ENCODE assay signal across 8 mouse cellular contexts in genomic region chrX:99136431-99136966, GRCm38 (mm10). TPM values are rescaled to one million over a fixed set of nuclear protein-coding genes. Genes with fewer than 3 reads are reported as not detected.
A peak's percentile ranks its signal among the peaks of the same experiment; 100 is the strongest.
DNase-seq lines count a peak whose midpoint lies in the region; ATAC-seq lines count a peak whose summit lies in the region.

No protein-coding gene starts in this region.

- peak overlapping the region; percentile 73 for H3K9ac ChIP-seq in embryonic facial prominence, embryonic 15.5 days
- H3K9ac ChIP-seq in hindbrain, embryonic 12.5 days: peak overlapping the region; percentile 85
- H3K9ac ChIP-seq in liver, embryonic 13.5 days: peak overlapping the region; percentile 60
- peak overlapping the region; percentile 68 for H3K9ac ChIP-seq in neural tube, embryonic 15.5 days (replicated peaks)

- H3K4me1 ChIP-seq in embryonic facial prominence, embryonic 15.5 days: peaks cover 22% of the 10 kb centered on the region
- peaks cover 24% of the 10 kb centered on the region for H3K4me1 ChIP-seq in hindbrain, embryonic 12.5 days
- H3K4me1 ChIP-seq in liver, embryonic 13.5 days (replicated peaks): no peaks in the 10 kb centered on the region; the same call in 1 of the 2 replicates
- H3K4me1 ChIP-seq in neural tube, embryonic 15.5 days: peaks cover 31% of the 10 kb centered on the region

- intact Hi-C loops in left cerebral cortex, postnatal 4 days (cut with DNase I): loop anchor here (2.0 to 10.0 kb wide), 4 partner anchors 331 to 1348 kb away; no protein-coding TSS in a partner anchor

- DNase-seq in left cerebral cortex, postnatal 4 days: peak; percentile 37
- DNase-seq in left cerebral cortex, adult 11 months (ENCODE audit: low spot score): no peak
- DNase-seq in ZHBTc4 (ENCODE audit: low read depth, low spot score): peak; percentile 39
- DNase-seq in liver, embryonic 13.5 days: no peak

- peak overlapping the region; percentile 65 for H3K4me3 ChIP-seq in embryonic facial prominence, embryonic 15.5 days (replicated peaks)
- peak overlapping the region; percentile 68 for H3K4me3 ChIP-seq in hindbrain, embryonic 12.5 days
- H3K4me3 ChIP-seq in liver, embryonic 13.5 days (replicated peaks): peak overlapping the region; percentile 57
- H3K4me3 ChIP-seq in neural tube, embryonic 15.5 days (replicated peaks): peak overlapping the region; percentile 59

- ATAC-seq in embryonic facial prominence, embryonic 15.5 days (ENCODE audit: insufficient number of reproducible peaks, low FRiP score, low TSS enrichment, low read depth): no peak
- no peak for ATAC-seq in hindbrain, embryonic 12.5 days (ENCODE audit: low FRiP score)
- no peak for ATAC-seq in liver, embryonic 13.5 days (ENCODE audit: low read depth)
- peak; percentile 12 for ATAC-seq in neural tube, embryonic 15.5 days (ENCODE audit: low FRiP score)
- ATAC-seq in erythroid progenitor cell, adult 5-6 weeks (replicated peaks; ENCODE audit: low FRiP score, poor library complexity, severe bottlenecking): no peak

- peaks cover 4% of the 10 kb centered on the region; the same call in 1 of the 2 replicates for H3K27me3 ChIP-seq in embryonic facial prominence, embryonic 15.5 days
- peaks cover 42% of the 10 kb centered on the region for H3K27me3 ChIP-seq in hindbrain, embryonic 12.5 days
- peaks cover 51% of the 10 kb centered on the region for H3K27me3 ChIP-seq in liver, embryonic 13.5 days
- H3K27me3 ChIP-seq in neural tube, embryonic 15.5 days (replicated peaks): peaks cover 23% of the 10 kb centered on the region

- H3K36me3 ChIP-seq in embryonic facial prominence, embryonic 15.5 days: no peaks in the 10 kb centered on the region
- no peaks in the 10 kb centered on the region for H3K36me3 ChIP-seq in hindbrain, embryonic 12.5 days
- no peaks in the 10 kb centered on the region for H3K36me3 ChIP-seq in liver, embryonic 13.5 days
- no peaks in the 10 kb centered on the region for H3K36me3 ChIP-seq in neural tube, embryonic 15.5 days

- peak overlapping the region; percentile 88 for H3K27ac ChIP-seq in embryonic facial prominence, embryonic 15.5 days (replicated peaks)
- peak overlapping the region; percentile 83 for H3K27ac ChIP-seq in hindbrain, embryonic 12.5 days
- H3K27ac ChIP-seq in liver, embryonic 13.5 days: no peak overlapping the region
- H3K27ac ChIP-seq in neural tube, embryonic 15.5 days (replicated peaks): peak overlapping the region; percentile 82

- peak overlapping the region; percentile 56 for H3K4me2 ChIP-seq in embryonic facial prominence, embryonic 15.5 days (replicated peaks)
- peak overlapping the region; percentile 70 for H3K4me2 ChIP-seq in hindbrain, embryonic 12.5 days (replicated peaks)
- H3K4me2 ChIP-seq in liver, embryonic 13.5 days: peak overlapping the region; percentile 66
- H3K4me2 ChIP-seq in neural tube, embryonic 15.5 days: peak overlapping the region; percentile 70

- no peaks in the 10 kb centered on the region for H3K9me3 ChIP-seq in embryonic facial prominence, embryonic 15.5 days (replicated peaks)
- no peaks in the 10 kb centered on the region for H3K9me3 ChIP-seq in hindbrain, embryonic 12.5 days (replicated peaks)
- no peaks in the 10 kb centered on the region for H3K9me3 ChIP-seq in liver, embryonic 13.5 days (replicated peaks)
- H3K9me3 ChIP-seq in neural tube, embryonic 15.5 days (replicated peaks): no peaks in the 10 kb centered on the region

- 14% methylated on average over 52 of the region's 53 CpGs for whole genome bisulfite sequencing in embryonic facial prominence, embryonic 15.5 days
- WGBS in hindbrain, embryonic 12.5 days: 34% methylated on average over 52 of the region's 53 CpGs
- WGBS in liver, embryonic 13.5 days (ENCODE audit: insufficient replicate concordance): 36% methylated on average over 51 of the region's 53 CpGs
- 17% methylated on average over 52 of the region's 53 CpGs for WGBS in neural tube, embryonic 15.5 days

RNA-seq across cellular contexts. Expression of gene Efnb1, which starts 0.6 kb away (rescaled TPM):
- 10 to 100 TPM; 30.1 to 31.5 TPM for total RNA-seq in left cerebral cortex, postnatal 4 days (2021)
- 52.8 and 55.7 TPM in 2 replicates for polyA plus RNA-seq in embryonic facial prominence, embryonic 15.5 days (2015; fragmentation: Nextera tagmentation; extraction: Ambion mirVana)
- 72.2 and 78.8 TPM in 2 replicates for polyA plus RNA-seq in hindbrain, embryonic 12.5 days (2016; fragmentation: Nextera tagmentation; extraction: Ambion mirVana)
- 4.9 and 5.5 TPM in 2 replicates for polyA plus RNA-seq in liver, embryonic 13.5 days (2015; fragmentation: Nextera tagmentation; extraction: Ambion mirVana)
- 19.3 and 19.4 TPM in 2 replicates for polyA plus RNA-seq in neural tube, embryonic 15.5 days (2015; fragmentation: Nextera tagmentation; extraction: Ambion mirVana)
- total RNA-seq in erythroid progenitor cell, adult 5-6 weeks (2015; ENCODE audit: low replicate concordance): not detected in 2 replicates
- 1.1 and 1.5 TPM in 2 replicates for total RNA-seq in erythroid progenitor cell, adult 5-6 weeks (2017; ENCODE audit: low replicate concordance)

Comparison
In these comparisons a context has a peak if more than half of its experiments do, and no peak if none do; other contexts are left out.
1. DNase-seq: peak in left cerebral cortex, postnatal 4 days (single experiment) and ZHBTc4 (single experiment); none in left cerebral cortex, adult 11 months (single experiment) and liver, embryonic 13.5 days (single experiment).
2. Peak in every context shown above with its lines, with median percentiles within 50 percentile points of each other: H3K4me2 ChIP-seq, H3K4me3 ChIP-seq and H3K9ac ChIP-seq.